Mouse (Mus musculus): ENCODE data around the gene Cited1.
A peak's percentile ranks its signal among the peaks of the same experiment; 100 is the strongest.

Cited1 gene

DNA sequence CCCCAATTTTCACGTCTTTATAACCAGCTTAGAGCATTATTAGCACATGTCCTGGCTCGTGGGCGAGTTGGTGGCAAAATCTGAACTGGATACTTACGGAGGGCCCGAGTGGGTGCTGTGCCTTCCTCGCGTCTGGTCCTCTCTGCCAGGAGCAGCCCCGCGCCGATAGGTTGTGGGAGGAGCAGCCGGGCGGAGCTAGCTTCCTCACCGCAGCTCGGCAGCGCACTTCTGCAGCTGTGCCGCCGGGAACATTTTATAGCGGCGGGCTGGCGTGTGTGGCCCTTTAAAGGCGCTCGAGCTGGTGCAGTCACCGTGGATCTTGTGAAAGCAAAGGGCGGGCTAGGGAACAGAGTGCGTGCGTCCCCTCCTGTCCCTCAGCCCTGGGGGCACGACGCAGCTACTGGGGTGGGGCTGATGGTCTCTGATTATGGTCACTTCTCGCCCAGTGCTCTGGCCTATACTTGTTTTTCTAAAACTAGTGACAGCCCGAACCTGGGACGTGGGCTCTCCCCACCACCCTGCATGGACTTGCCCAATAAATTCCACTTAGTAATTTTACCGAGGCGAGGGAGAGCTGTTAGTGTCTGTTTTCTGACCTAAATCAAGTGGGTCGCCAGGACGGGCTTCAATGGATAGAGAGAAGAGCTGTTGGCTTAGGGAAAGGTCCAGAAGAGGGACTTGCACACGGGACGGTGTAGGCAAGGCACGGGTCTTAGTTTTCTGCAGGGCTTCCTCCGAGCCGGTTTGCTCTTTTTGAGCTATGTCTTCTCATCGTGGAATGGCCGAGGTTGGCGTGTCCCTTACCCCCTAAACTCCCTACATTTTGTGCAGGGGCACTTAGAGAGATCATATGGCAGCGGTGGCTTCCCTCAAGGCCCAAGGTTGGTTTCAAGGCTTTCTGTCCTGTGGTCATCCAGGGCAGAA is at the start of gene Cited1:
Gene Cited1, minus strand, starts transcription at position 245 of the 924 bp plus-strand sequence.
- peak; percentile 49 to 50 for DNase-seq (ENCODE audit: low spot score in 2 of 2)

DNA sequence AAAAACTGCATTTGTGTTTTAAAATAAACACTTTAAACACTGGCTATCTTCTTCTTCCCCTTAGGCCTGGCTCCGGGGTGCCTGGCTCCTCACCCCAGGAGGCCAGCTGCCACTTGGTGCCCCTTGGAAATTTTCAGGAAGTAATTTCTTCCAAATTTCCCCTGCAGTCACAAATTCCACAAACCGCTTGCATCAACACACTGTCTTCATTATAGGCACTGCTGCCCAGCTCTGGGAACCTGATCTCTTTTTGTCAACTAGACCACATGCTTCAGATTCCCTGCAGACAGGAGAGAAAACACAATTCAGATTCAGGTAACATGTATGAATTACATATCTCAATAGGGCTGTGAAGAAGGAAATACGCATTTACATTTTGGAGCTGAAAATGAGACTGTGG is 32.9 kb upstream of the Cited1 start:
- no peak for DNase-seq (ENCODE audit: low spot score in 2 of 2)

DNA sequence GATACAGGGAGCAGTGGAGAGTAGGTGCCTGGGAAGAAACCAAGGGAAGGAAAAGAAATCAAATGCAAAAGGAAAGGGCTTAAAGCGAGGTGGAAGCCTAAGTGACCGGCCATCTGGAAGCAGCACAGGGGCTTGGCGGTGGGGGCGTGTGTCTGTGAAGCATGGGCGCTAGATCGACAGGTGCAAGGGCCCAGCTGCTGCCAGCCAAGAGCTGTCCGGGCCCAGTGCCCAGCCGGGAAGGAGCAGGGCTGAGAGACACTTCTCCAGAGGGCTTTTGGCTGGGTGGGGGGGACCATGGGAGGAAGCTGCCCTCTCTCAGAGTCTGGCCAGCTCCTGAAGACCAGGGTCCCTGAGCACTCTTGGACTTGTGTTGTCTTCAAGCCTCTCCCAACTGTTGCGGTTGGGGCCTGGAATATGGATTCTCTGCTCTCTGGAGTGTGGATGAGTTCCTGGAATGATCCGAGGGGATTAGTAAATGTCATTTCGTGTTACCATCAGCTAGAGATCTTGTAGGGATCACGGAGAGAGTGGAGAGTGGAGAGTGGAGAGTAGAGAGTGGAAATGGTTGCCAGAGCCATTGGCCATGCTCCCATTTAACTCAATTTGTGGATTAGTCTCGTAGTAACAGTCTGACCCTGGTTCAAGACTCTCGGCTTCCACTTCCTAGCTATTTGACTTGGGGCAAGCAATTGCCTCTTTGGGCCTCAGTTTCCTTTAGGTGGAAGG is 10.8 kb upstream of the Cited1 start:
- no peak for DNase-seq (ENCODE audit: low spot score in 2 of 2)

DNA sequence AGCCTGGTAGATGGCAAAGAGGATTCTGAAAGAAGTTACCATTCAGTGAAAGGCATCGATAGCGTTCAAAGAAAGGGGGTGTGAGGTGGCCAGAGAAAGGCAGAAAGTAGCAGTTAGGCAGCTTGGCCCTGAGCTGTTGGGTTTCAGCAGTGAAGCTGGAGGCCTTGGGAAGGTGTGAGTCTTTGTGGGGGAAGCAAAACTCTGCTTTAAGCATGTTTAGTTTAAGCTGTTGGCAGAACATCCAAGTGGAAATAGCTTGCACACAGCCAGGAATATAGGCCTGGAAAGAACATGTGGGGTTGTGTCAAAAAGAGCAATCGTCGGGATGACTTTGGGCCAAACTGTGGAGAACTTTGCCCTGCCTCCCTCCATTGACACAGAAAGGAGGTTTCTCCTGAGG is 7.8 kb upstream of the Cited1 start:
- no peak for DNase-seq (ENCODE audit: low spot score in 2 of 2)

DNA sequence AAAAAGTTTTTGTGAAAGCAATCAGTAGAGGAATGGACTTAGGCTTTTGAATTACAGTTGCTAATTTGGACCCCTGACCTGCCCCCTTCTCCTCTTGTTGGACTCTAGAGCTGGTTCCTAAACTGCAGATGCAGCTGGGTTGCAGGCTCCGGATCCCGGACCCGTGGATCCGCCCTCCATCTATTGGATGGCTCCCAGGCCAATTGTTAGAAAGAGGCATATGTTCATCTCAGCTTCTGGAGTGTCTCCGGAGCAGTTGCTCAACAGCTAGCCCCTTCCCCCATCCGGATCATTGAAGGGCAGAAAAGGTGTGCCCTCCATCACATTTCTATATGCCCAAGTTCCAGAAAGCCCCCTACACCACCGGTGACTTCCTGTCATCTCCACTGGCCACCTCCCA is 1.9 kb upstream of the Cited1 start:
- peak; percentile 8 to 11 for DNase-seq (ENCODE audit: low spot score in 2 of 2)

DNA sequence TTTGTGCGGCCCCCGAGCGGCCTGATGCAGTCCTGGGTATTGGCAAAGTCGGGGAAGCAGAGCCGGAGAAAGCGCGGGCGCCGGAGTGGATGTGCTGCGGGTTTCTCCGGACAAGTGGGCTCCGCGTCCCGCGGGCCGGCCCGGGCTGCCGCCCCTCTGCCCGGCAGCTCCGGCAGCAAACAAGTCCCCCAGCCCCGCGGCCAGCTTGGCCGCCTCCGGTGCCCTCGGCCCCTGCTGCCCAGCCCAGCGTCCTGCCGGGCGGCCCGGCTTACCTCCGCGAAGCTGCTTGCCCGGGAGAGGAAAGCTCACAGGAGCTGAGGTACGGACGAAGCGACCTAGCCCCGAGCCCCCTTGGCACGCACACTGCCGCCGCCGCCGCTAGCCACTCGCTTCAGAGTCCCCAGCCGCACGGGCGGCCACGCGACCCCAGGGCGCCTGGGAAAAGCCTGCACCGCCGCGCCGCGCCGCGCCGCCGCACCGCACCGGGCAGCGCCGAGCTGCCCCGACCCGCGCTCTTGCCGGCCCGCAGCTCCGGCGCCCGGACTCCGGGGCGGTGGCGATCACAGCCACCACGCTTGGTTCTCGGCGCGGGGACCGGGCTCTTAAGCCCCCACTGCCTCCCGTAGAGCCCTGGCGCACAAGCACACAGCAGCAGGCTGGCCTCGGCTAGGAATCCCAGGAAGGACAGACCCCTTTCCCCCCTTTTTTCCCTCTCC is 602 bp downstream of the Cited1 start:
- peak; percentile 3 to 4 for DNase-seq (ENCODE audit: low spot score in 2 of 2)

DNA sequence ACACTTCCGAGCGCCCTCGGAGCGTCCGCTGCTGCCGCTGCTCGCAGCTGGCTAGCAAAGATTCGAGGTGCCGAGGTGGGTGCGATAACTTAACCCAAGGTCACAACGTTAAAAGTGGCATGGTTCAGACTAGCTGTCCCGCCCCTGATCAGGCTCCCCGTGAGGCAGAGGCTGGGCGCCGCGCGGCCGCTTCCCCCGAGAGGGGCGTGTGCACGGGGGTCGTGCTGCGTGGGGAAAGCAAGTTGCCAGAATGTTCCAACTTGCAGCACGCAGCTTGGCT is 1.1 kb downstream of the Cited1 start:
- no peak for DNase-seq (ENCODE audit: low spot score in 2 of 2)

DNA sequence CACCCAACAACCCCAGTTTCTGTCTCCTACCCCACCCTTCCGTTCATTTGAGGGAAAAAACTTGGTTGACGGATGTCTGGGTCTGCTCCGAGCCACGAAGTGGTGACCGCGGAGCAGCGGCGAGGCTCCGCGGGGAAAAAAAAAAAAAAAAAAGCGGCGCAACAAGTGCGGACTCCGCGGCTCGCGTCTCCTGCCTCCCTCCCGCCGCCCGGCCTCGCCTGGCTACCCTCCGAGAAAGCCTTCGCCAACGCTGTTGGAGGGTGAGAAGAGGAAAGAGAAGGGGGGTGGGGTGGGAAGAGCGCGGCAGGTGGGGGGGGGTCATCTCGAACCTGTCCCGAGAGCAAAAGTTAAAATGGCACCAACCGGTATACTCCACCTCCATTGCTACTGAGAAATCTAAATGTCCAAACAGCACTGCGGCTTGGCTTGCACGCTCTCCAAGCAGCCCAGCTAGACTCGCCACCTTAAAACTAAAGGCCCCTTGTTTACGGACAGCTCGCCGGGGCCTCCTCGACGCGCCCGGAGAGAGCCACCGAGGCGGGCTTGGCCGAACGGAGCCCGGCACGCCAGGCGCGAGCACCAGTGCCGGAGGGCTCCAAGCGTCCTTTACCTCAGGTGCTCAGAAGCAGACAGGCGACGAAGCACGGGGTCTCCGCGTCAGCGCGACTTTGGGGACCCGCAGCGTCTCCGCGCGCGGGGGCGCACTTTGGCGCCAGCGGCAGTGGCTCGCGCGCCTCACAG is 1.7 kb downstream of the Cited1 start:
- DNase-seq (ENCODE audit: low spot score in 2 of 2): peak; percentile 2 to 3

DNA sequence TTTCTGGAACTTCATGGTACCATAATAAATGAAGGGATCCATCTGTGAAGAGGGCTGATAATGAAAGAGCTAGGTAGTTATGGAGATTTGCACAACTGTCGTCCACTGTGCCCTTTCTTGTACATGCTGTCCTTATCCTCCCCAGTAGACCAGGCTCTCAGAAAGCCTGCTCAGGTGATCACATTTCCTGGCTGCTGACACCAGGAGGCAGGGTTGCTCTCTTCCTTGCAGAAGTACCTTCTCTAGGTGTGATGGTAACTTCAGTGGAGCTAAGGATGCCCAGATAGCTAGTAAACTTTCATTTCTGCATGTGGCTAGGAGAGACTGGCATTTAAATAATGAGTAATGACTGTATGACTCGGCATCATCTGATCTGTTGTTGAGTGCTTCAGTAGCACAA is 7.6 kb downstream of the Cited1 start:
- DNase-seq (ENCODE audit: low spot score in 2 of 2): no peak

DNA sequence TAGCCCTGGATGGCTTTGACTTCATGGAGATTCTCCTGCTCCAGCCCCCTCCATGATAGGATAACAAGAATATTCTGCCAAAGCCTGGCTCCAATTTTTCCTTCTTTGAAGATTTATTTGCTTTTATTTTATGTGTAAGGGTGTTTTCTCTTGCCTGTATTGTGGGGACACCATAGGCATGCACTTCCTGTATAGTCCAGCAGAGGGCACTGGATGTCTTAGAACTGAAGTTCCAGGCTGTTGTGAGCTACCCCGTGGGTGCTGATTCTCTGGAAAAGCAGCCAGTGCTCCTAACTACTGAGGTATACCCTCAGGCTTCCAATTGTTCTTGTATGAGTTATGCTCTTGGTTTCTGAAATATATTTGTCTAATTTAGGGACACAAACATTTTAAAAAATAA is 32.9 kb downstream of the Cited1 start:
- peak; percentile 6 to 13 for DNase-seq (ENCODE audit: low spot score in 2 of 2)

DNA sequence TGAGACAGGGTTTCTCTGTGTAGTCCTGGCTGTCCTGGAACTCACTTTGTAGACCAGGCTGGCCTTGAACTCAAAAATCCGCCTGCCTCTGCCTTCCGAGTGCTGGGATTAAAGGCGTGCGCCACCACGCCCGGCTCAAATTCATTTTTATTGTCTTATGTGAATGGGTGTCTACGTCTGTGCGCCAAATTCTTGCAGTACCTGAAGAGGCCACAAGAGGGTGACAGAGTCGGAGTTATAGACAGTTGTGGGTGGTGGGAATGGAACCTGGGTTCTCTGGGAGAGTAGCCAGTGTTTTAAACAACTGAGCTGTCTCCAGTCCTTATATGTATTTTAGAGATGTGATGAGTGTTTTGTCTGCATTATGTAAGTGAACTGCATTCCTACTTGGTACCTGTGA is 36.6 kb downstream of the Cited1 start:
- peak in 1 of 2 experiments; percentile 2 for DNase-seq (ENCODE audit: low spot score in 2 of 2)
